8 mouse cellular contexts compared by ENCODE assay signal in the genomic region with DNA sequence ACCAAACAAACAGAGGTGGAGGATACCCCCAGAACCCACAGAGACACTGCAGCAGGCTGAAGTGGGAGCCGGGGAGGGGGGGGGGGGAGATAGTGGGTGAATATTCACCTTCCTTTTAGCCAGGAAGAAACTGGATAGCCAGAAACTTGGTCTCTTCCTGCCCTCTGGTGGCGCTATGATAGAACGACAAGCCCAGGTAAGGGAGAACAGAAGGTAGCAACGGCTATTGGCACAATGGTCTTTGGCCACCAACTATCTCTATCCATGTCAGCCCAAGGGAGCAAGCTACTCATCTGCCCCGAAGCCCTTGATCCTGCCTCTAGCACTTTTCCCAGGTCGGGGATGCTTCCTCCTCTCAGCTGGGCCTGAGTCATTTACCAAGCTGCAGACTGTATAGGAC. TPM values are rescaled to one million over a fixed set of nuclear protein-coding genes. Genes with fewer than 3 reads are reported as not detected.
A peak's percentile ranks its signal among the peaks of the same experiment; 100 is the strongest.
DNase-seq lines count a peak whose midpoint lies in the region; ATAC-seq and TF ChIP-seq lines count a peak whose summit lies in the region.

No protein-coding gene starts in this region.

- WGBS in heart, embryonic 12.5 days = 17% methylated on average over 6 of the region's 6 CpGs

- H3K9ac ChIP-seq in heart, embryonic 12.5 days = no peak overlapping the region

- 0 out of 2 replicates have a peak, but pooled peaks cover 4% of the 10 kb centered on the region for H3K27me3 ChIP-seq in heart, embryonic 12.5 days (replicated peaks)
- H3K27me3 ChIP-seq in Patski = no peaks in the 10 kb centered on the region

- no peak for ATAC-seq in heart, embryonic 12.5 days (ENCODE audit: insufficient number of reproducible peaks, low FRiP score)
- no peak for ATAC-seq in Patski
- 0 out of 2 replicates have a peak, but pooled peaks have one; percentile 19 for ATAC-seq in neutrophil, adult 5-6 weeks (ENCODE audit: extremely low read depth, insufficient number of reproducible peaks, low FRiP score, poor library complexity, severe bottlenecking)
- ATAC-seq in inflammation-experienced regulatory T-cells, adult 6 months = no peak

- POLR2A ChIA-PET in Patski (lab: Charles Lee) = interaction anchor here (0.7 kb wide), 1 partner anchor 245 kb away, joined by 4 read pairs; no protein-coding TSS in a partner anchor

- CTCF ChIA-PET in Patski (lab: Charles Lee) = interaction anchor here (0.7 to 2.0 kb wide), 7 partner anchors 9 to 329 kb away, joined by 3 to 7 read pairs (median 3); no protein-coding TSS in a partner anchor

- no peak overlapping the region for H3K4me3 ChIP-seq in heart, embryonic 12.5 days

- no peaks in the 10 kb centered on the region for H3K4me1 ChIP-seq in heart, embryonic 12.5 days (replicated peaks)

- DNase-seq in heart, adult 18-20 months = peak; percentile 22 to 35
- DNase-seq in 3T3-L1 (ENCODE audit: low read depth, low spot score) (peak; percentile 74), Patski (ENCODE audit: low read depth, low spot score) (no peak)
- DNase-seq in embryo, embryonic 11 days = peak; percentile 60
- DNase-seq in layer of hippocampus, postnatal 10 days (ENCODE audit: low spot score in 2 of 2) = peak; percentile 25 to 42

- no peaks in the 10 kb centered on the region for H3K36me3 ChIP-seq in heart, embryonic 12.5 days

- 0 out of 2 replicates have a peak, but pooled peaks cover 3% of the 10 kb centered on the region for H3K9me3 ChIP-seq in heart, embryonic 12.5 days (replicated peaks)

- TF ChIP-seq CTCF in Patski (IDR thresholded peaks at IDR 0.05) = peak; percentile 68

- no peak overlapping the region for H3K4me2 ChIP-seq in heart, embryonic 12.5 days

- H3K27ac ChIP-seq in heart, embryonic 12.5 days (ENCODE audit: poor library complexity, severe bottlenecking) = no peak overlapping the region

- in situ Hi-C loops in Patski (cut with MboI; ENCODE audit: low pct_unique_long_range_greater_than_20kb) = no loop called here

RNA-seq across cellular contexts. Expression of a gene that starts 16.0 kb away (rescaled TPM):
- not detected for total RNA-seq in heart, adult 18-20 months (2021)
- polyA plus RNA-seq in heart, embryonic 12.5 days (2016; fragmentation: Nextera tagmentation; extraction: Ambion mirVana) = not detected in 2 replicates
- not detected for polyA plus RNA-seq in Patski (2021)
- not detected for total RNA-seq in layer of hippocampus, postnatal 10 days (2021)
- 0.23 TPM in 1 of 2 replicates, not detected in the other for total RNA-seq in neutrophil, adult 5-6 weeks (2017)
- polyA plus RNA-seq in inflammation-experienced regulatory T-cells, adult 6 months (2017; shearing (Covaris generic)) = not detected

RNA-seq across cellular contexts. Expression of a gene that starts 42.1 kb away (rescaled TPM):
- total RNA-seq in heart, adult 18-20 months (2021) = 10 to 100 TPM in 1 of 2 experiments, 1 to 10 TPM in 1; 8.9 to 11.5 TPM
- 17.4 and 17.9 TPM in 2 replicates for polyA plus RNA-seq in heart, embryonic 12.5 days (2016; fragmentation: Nextera tagmentation; extraction: Ambion mirVana)
- polyA plus RNA-seq in Patski (2021) = 38.2 TPM
- 10 to 100 TPM; 22.5 to 26.7 TPM for total RNA-seq in layer of hippocampus, postnatal 10 days (2021)
- 17.3 and 18.4 TPM in 2 replicates for total RNA-seq in neutrophil, adult 5-6 weeks (2017)
- 10 to 100 TPM; 15.1 to 27.5 (median 19.5) TPM for polyA plus RNA-seq in inflammation-experienced regulatory T-cells, adult 6 months (2017; shearing (Covaris generic))
